Mouse (Mus musculus): Measurements from ENCODE around the gene Cobl. TPM values are rescaled to one million over a fixed set of nuclear protein-coding genes. Genes with fewer than 3 reads are reported as not detected.

The Cobl gene
- total and polyA plus RNA-seq, 3 experiments, result 13.2 to 18.0 (median 14.7) TPM

GRCm38 (mm10) chr11:12258411-12258810, 206.3 kb downstream of the Cobl start:
- TF ChIP-seq POLR2A (IDR thresholded peaks at IDR 0.05; ENCODE audit: insufficient read depth, low read depth, low read length) (no peak), CTCF (IDR thresholded peaks at IDR 0.05) (no peak), EP300 (IDR thresholded peaks at IDR 0.05; ENCODE audit: insufficient read depth, low read depth, low read length) (no peak)
- Histone ChIP-seq H3K9ac (ENCODE audit: low read depth, low read length) (no peak overlapping the region), H3K27ac (no peak overlapping the region), H3K27me3 (ENCODE audit: control insufficient read depth, insufficient read depth, low read length) (no peaks in the 10 kb centered on the region), H3K79me2 (replicated peaks; ENCODE audit: control insufficient read depth, insufficient read depth, low read length) (no peaks in the 10 kb centered on the region), H3K4me3 (no peak overlapping the region), H3K4me1 (ENCODE audit: control insufficient read depth, insufficient read depth, low read length) (no peaks in the 10 kb centered on the region; the same call in 1 of the 2 replicates), H3K36me3 (ENCODE audit: control insufficient read depth, insufficient read depth, low read length) (no peaks in the 10 kb centered on the region; the same call in 1 of the 2 replicates)
- intact Hi-C loops (cut with DNase I), result no loop called here
- 80% methylated on average over 2 of the region's 2 CpGs for WGBS
- DNase-seq, result no peak

GRCm38 (mm10) chr11:12257324-12258118, 207.2 kb downstream of the Cobl start:
- Histone ChIP-seq H3K36me3 (ENCODE audit: control insufficient read depth, insufficient read depth, low read length) (no peaks in the 10 kb centered on the region; the same call in 1 of the 2 replicates), H3K4me3 (no peak overlapping the region), H3K27me3 (ENCODE audit: control insufficient read depth, insufficient read depth, low read length) (no peaks in the 10 kb centered on the region), H3K27ac (no peak overlapping the region), H3K9ac (ENCODE audit: low read depth, low read length) (no peak overlapping the region), H3K4me1 (ENCODE audit: control insufficient read depth, insufficient read depth, low read length) (no peaks in the 10 kb centered on the region; the same call in 1 of the 2 replicates), H3K79me2 (replicated peaks; ENCODE audit: control insufficient read depth, insufficient read depth, low read length) (no peaks in the 10 kb centered on the region)
- TF ChIP-seq EP300 (IDR thresholded peaks at IDR 0.05; ENCODE audit: insufficient read depth, low read depth, low read length), result no peak
- no peak for TF ChIP-seq POLR2A (IDR thresholded peaks at IDR 0.05; ENCODE audit: insufficient read depth, low read depth, low read length)
- no peak for TF ChIP-seq CTCF (IDR thresholded peaks at IDR 0.05)
- WGBS, result 91% methylated on average over 5 of the region's 5 CpGs
- DNase-seq, result no peak
- intact Hi-C loops (cut with DNase I), result no loop called here

- H3K4me3 ChIP-seq, result no peak overlapping the region
- H3K4me1 ChIP-seq (ENCODE audit: control insufficient read depth, insufficient read depth, low read length), result no peaks in the 10 kb centered on the region
- H3K27ac ChIP-seq, result no peak overlapping the region
- no peak for DNase-seq
- H3K36me3 ChIP-seq (ENCODE audit: control insufficient read depth, insufficient read depth, low read length), result no peaks in the 10 kb centered on the region
- TF ChIP-seq CTCF (IDR thresholded peaks at IDR 0.05) (no peak), EP300 (IDR thresholded peaks at IDR 0.05; ENCODE audit: insufficient read depth, low read depth, low read length) (no peak), POLR2A (IDR thresholded peaks at IDR 0.05; ENCODE audit: insufficient read depth, low read depth, low read length) (no peak)
- H3K79me2 ChIP-seq (replicated peaks; ENCODE audit: control insufficient read depth, insufficient read depth, low read length), result no peaks in the 10 kb centered on the region
- no peak overlapping the region for H3K9ac ChIP-seq (ENCODE audit: low read depth, low read length)
- no peaks in the 10 kb centered on the region for H3K27me3 ChIP-seq (ENCODE audit: control insufficient read depth, insufficient read depth, low read length)
- intact Hi-C loops (cut with DNase I), result no loop called here
- WGBS, result 33% methylated on average over 4 of the region's 4 CpGs
These were observed 219.3 kb downstream of the Cobl start for GRCm38 (mm10) chr11:12245327-12245915.

GRCm38 (mm10) chr11:12236341-12236740, 228.4 kb downstream of the Cobl start:
- WGBS, result 85% methylated on average over 1 of the region's 1 CpGs
- no peak overlapping the region for H3K4me3 ChIP-seq
- no peaks in the 10 kb centered on the region for H3K79me2 ChIP-seq (replicated peaks; ENCODE audit: control insufficient read depth, insufficient read depth, low read length)
- no peaks in the 10 kb centered on the region for H3K27me3 ChIP-seq (ENCODE audit: control insufficient read depth, insufficient read depth, low read length)
- H3K27ac ChIP-seq, result no peak overlapping the region
- no peaks in the 10 kb centered on the region for H3K36me3 ChIP-seq (ENCODE audit: control insufficient read depth, insufficient read depth, low read length)
- no peak overlapping the region for H3K9ac ChIP-seq (ENCODE audit: low read depth, low read length)
- H3K4me1 ChIP-seq (ENCODE audit: control insufficient read depth, insufficient read depth, low read length), result no peaks in the 10 kb centered on the region
- DNase-seq, result no peak
- TF ChIP-seq POLR2A (IDR thresholded peaks at IDR 0.05; ENCODE audit: insufficient read depth, low read depth, low read length), result no peak
- no peak for TF ChIP-seq CTCF (IDR thresholded peaks at IDR 0.05)
- no peak for TF ChIP-seq EP300 (IDR thresholded peaks at IDR 0.05; ENCODE audit: insufficient read depth, low read depth, low read length)
- intact Hi-C loops (cut with DNase I), result no loop called here

GRCm38 (mm10) chr11:12234876-12235275, 229.9 kb downstream of the Cobl start:
- Histone ChIP-seq H3K36me3 (ENCODE audit: control insufficient read depth, insufficient read depth, low read length) (no peaks in the 10 kb centered on the region), H3K79me2 (replicated peaks; ENCODE audit: control insufficient read depth, insufficient read depth, low read length) (no peaks in the 10 kb centered on the region), H3K27me3 (ENCODE audit: control insufficient read depth, insufficient read depth, low read length) (no peaks in the 10 kb centered on the region), H3K27ac (no peak overlapping the region), H3K4me1 (ENCODE audit: control insufficient read depth, insufficient read depth, low read length) (peaks cover 1% of the 10 kb centered on the region; the same call in 1 of the 2 replicates), H3K4me3 (no peak overlapping the region), H3K9ac (ENCODE audit: low read depth, low read length) (no peak overlapping the region)
- TF ChIP-seq POLR2A (IDR thresholded peaks at IDR 0.05; ENCODE audit: insufficient read depth, low read depth, low read length) (no peak), EP300 (IDR thresholded peaks at IDR 0.05; ENCODE audit: insufficient read depth, low read depth, low read length) (no peak), CTCF (IDR thresholded peaks at IDR 0.05) (no peak)
- no peak for DNase-seq
- intact Hi-C loops (cut with DNase I), result no loop called here
- 51% methylated on average over 4 of the region's 4 CpGs for WGBS

GRCm38 (mm10) chr11:12234126-12234525, 230.6 kb downstream of the Cobl start:
- intact Hi-C loops (cut with DNase I), result no loop called here
- peaks cover 5% of the 10 kb centered on the region for H3K4me1 ChIP-seq (ENCODE audit: control insufficient read depth, insufficient read depth, low read length)
- H3K27me3 ChIP-seq (ENCODE audit: control insufficient read depth, insufficient read depth, low read length), result no peaks in the 10 kb centered on the region
- no peaks in the 10 kb centered on the region for H3K79me2 ChIP-seq (replicated peaks; ENCODE audit: control insufficient read depth, insufficient read depth, low read length)
- no peak overlapping the region for H3K9ac ChIP-seq (ENCODE audit: low read depth, low read length)
- TF ChIP-seq POLR2A (IDR thresholded peaks at IDR 0.05; ENCODE audit: insufficient read depth, low read depth, low read length) (no peak), CTCF (IDR thresholded peaks at IDR 0.05) (no peak), EP300 (IDR thresholded peaks at IDR 0.05; ENCODE audit: insufficient read depth, low read depth, low read length) (no peak)
- H3K27ac ChIP-seq, result no peak overlapping the region
- 58% methylated on average over 1 of the region's 1 CpGs for WGBS
- H3K36me3 ChIP-seq (ENCODE audit: control insufficient read depth, insufficient read depth, low read length), result no peaks in the 10 kb centered on the region
- H3K4me3 ChIP-seq, result no peak overlapping the region
- DNase-seq, result no peak

Measured in heart, adult 2 months (tissue).